In the genomic region with DNA sequence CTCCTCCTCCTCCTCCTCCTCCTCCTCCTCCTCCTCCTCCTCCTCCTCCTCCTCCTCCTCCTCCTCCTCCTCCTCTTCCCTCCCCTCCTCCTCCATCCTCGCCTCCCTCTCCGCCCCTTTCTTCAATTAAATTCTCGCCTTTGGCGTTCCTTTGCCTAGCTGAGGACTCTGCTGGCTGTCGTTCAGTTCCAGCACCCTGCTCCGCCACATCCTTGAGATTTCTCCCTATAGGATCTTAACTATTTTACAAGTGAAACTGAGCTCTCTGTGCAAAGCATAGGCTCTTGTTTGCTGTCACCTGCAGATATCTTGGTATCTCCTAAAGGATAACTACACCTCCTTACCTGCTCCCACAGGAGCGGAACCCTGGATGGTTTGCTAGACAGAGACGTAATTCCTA, we compare ENCODE assay signal across 8 mouse cellular contexts.
DNase-seq lines count a peak whose midpoint lies in the region; ATAC-seq and TF ChIP-seq lines count a peak whose summit lies in the region.

No protein-coding gene starts in this region.

- H3K9me3 ChIP-seq in lung, postnatal 0 days (ENCODE audit: low read length) = no peaks in the 10 kb centered on the region
- H3K9me3 ChIP-seq in limb, embryonic 14.5 days (ENCODE audit: control insufficient read depth, low read length) = no peaks in the 10 kb centered on the region
- H3K9me3 ChIP-seq in stomach, embryonic 15.5 days = no peaks in the 10 kb centered on the region

- H3K9ac ChIP-seq in lung, postnatal 0 days (replicated peaks; ENCODE audit: low read depth) = no peak overlapping the region
- peak overlapping the region; percentile 59; the same call in 1 of the 2 replicates for H3K9ac ChIP-seq in limb, embryonic 14.5 days (ENCODE audit: low read depth, low read length, severe bottlenecking)
- H3K9ac ChIP-seq in stomach, embryonic 15.5 days = no peak overlapping the region

- peak overlapping the region; percentile 75 for H3K4me2 ChIP-seq in lung, postnatal 0 days (replicated peaks; ENCODE audit: low read depth, low read length)
- peak overlapping the region; percentile 85 for H3K4me2 ChIP-seq in limb, embryonic 14.5 days (replicated peaks; ENCODE audit: low read depth, low read length, severe bottlenecking)
- peak overlapping the region; percentile 85 for H3K4me2 ChIP-seq in stomach, embryonic 15.5 days

- peak overlapping the region; percentile 36 for H3K4me3 ChIP-seq in lung, postnatal 0 days (ENCODE audit: low read depth, low read length)
- peak overlapping the region; percentile 46 for H3K4me3 ChIP-seq in limb, embryonic 14.5 days (replicated peaks; ENCODE audit: low read length)
- H3K4me3 ChIP-seq in stomach, embryonic 15.5 days (replicated peaks) = peak overlapping the region; percentile 52

- no peak for ATAC-seq in lung, postnatal 0 days
- no peak for ATAC-seq in limb, embryonic 14.5 days (ENCODE audit: low FRiP score, low read depth)
- ATAC-seq in stomach, embryonic 15.5 days (ENCODE audit: insufficient read depth, low FRiP score, low read depth) = no peak

- peaks cover 7% of the 10 kb centered on the region; the same call in 1 of the 2 replicates for H3K27me3 ChIP-seq in lung, postnatal 0 days (replicated peaks; ENCODE audit: insufficient read depth, low read length)
- H3K27me3 ChIP-seq in limb, embryonic 14.5 days (ENCODE audit: control insufficient read depth, insufficient read depth, low read length) = no peaks in the 10 kb centered on the region
- H3K27me3 ChIP-seq in stomach, embryonic 15.5 days (replicated peaks) = no peaks in the 10 kb centered on the region; the same call in 1 of the 2 replicates

- TF ChIP-seq EP300 in lung, postnatal 0 days (IDR thresholded peaks at IDR 0.05) = no peak

- DNase-seq in embryo, embryonic 11 days = peak; percentile 44
- no peak for DNase-seq in embryo, embryonic 10.5 days (ENCODE audit: low spot score)
- peak; percentile 25 for DNase-seq in lung, postnatal 0 days (ENCODE audit: low spot score)
- DNase-seq in lung, postnatal 14 days = no peak
- no peak for DNase-seq in limb, embryonic 14.5 days (ENCODE audit: low spot score)
- DNase-seq in layer of hippocampus, adult 18-20 months (ENCODE audit: low spot score in 2 of 2) = no peak
- DNase-seq in urinary bladder, postnatal 14 days (ENCODE audit: low spot score) = no peak

- peaks cover 3% of the 10 kb centered on the region; the same call in 1 of the 2 replicates for H3K4me1 ChIP-seq in lung, postnatal 0 days (ENCODE audit: insufficient read depth, low read depth, low read length)
- peaks cover 24% of the 10 kb centered on the region for H3K4me1 ChIP-seq in limb, embryonic 14.5 days (ENCODE audit: control insufficient read depth, insufficient read depth, low read length)
- H3K4me1 ChIP-seq in stomach, embryonic 15.5 days = peaks cover 12% of the 10 kb centered on the region; the same call in 1 of the 2 replicates

- H3K36me3 ChIP-seq in lung, postnatal 0 days (ENCODE audit: insufficient read depth, low read length) = no peaks in the 10 kb centered on the region
- no peaks in the 10 kb centered on the region for H3K36me3 ChIP-seq in limb, embryonic 14.5 days (ENCODE audit: control insufficient read depth, insufficient read depth, low read length)
- H3K36me3 ChIP-seq in stomach, embryonic 15.5 days = no peaks in the 10 kb centered on the region

- 13% methylated on average over 6 of the region's 8 CpGs for WGBS in lung, postnatal 0 days
- WGBS in limb, embryonic 14.5 days = 11% methylated on average over 8 of the region's 8 CpGs
- 19% methylated on average over 6 of the region's 8 CpGs for WGBS in stomach, embryonic 15.5 days

- no peak for TF ChIP-seq POLR2A in limb, embryonic 14.5 days (IDR thresholded peaks at IDR 0.05; ENCODE audit: borderline replicate concordance, extremely low read depth, insufficient read depth, insufficient read length)

- H3K27ac ChIP-seq in lung, postnatal 0 days (ENCODE audit: low read length) = no peak overlapping the region
- 0 out of 2 replicates have a peak overlapping the region, but pooled peaks have one; percentile 8 for H3K27ac ChIP-seq in limb, embryonic 14.5 days (replicated peaks; ENCODE audit: low read depth, low read length)
- H3K27ac ChIP-seq in stomach, embryonic 15.5 days = peak overlapping the region; percentile 40; the same call in 1 of the 2 replicates

- no peak for TF ChIP-seq CTCF in lung, postnatal 0 days (IDR thresholded peaks at IDR 0.05)

Comparison
In these comparisons a context has a peak if more than half of its experiments do, and no peak if none do; other contexts are left out.
1. DNase-seq: peak in embryo, embryonic 11 days (single experiment) and lung, postnatal 0 days (single experiment); none in embryo, embryonic 10.5 days (single experiment), lung, postnatal 14 days (single experiment), limb, embryonic 14.5 days (single experiment), layer of hippocampus, adult 18-20 months (0 of 2) and urinary bladder, postnatal 14 days (single experiment).
2. Peak in every context shown above with its lines, with median percentiles within 50 percentile points of each other: H3K4me2 ChIP-seq and H3K4me3 ChIP-seq.